Mouse (Mus musculus): ENCODE results near the gene Ggnbp2. TPM values are rescaled to one million over a fixed set of nuclear protein-coding genes. Genes with fewer than 3 reads are reported as not detected.
"Not testable (repeated sequence)": the region's sequence is repeated elsewhere in the genome, so short reads cannot be mapped to it uniquely, and the experiment has no call there.

Ggnbp2 gene
- polyA plus RNA-seq, 1 experiment, result 25.4 TPM

GRCm38 (mm10) chr11:84880465-84880961 lies 9.9 kb upstream of the Ggnbp2 start:
- peak overlapping the region; percentile 83 for H3K4me3 ChIP-seq (ENCODE audit: extremely low read depth, insufficient read depth, insufficient read length)
- H3K27me3 ChIP-seq (ENCODE audit: control insufficient read depth, insufficient read depth, low read length), result no peaks in the 10 kb centered on the region
- WGBS, result under 1% methylated on average over 24 of the region's 24 CpGs
- H3K4me1 ChIP-seq (ENCODE audit: control insufficient read depth, insufficient read depth, insufficient read length), result peaks cover 5% of the 10 kb centered on the region; the same call in 1 of the 2 replicates
- peaks cover 2% of the 10 kb centered on the region for H3K36me3 ChIP-seq (ENCODE audit: control insufficient read depth, insufficient read depth, low read length)
- no peak for TF ChIP-seq POLR2A (IDR thresholded peaks at IDR 0.05; ENCODE audit: low read depth, low read length)
- TF ChIP-seq CTCF (IDR thresholded peaks at IDR 0.05; ENCODE audit: extremely low read depth, insufficient read depth, insufficient read length, insufficient replicate concordance), result peak; percentile 21; the same call in 1 of the 2 replicates
- peak; percentile 4 to 23 for DNase-seq (ENCODE audit: low read depth in 1 of 2, low spot score in 2 of 2)
- no peak overlapping the region for H3K27ac ChIP-seq (ENCODE audit: insufficient read depth, low read length)

- TF ChIP-seq POLR2A (IDR thresholded peaks at IDR 0.05; ENCODE audit: low read depth, low read length), result peak; percentile 64
- peak; percentile 26; the same call in 1 of the 2 replicates for TF ChIP-seq CTCF (IDR thresholded peaks at IDR 0.05; ENCODE audit: extremely low read depth, insufficient read depth, insufficient read length, insufficient replicate concordance)
- DNase-seq (ENCODE audit: low read depth in 1 of 2, low spot score in 2 of 2), result peak; percentile 47 to 78
Observed at GRCm38 (mm10) chr11:84879772-84880464, 9.3 kb upstream of the Ggnbp2 start, which contains the start of the genes Myo19 and Pigw. Gene Myo19 (plus strand): TSS chr11:84880148. Gene Pigw (minus strand): TSS chr11:84880285.

GRCm38 (mm10) chr11:84879007-84879771 lies 8.6 kb upstream of the Ggnbp2 start:
- DNase-seq (ENCODE audit: low read depth in 1 of 2, low spot score in 2 of 2), result peak in 1 of 2 experiments; percentile 8
- Histone ChIP-seq H3K36me3 (ENCODE audit: control insufficient read depth, insufficient read depth, low read length) (peaks cover 2% of the 10 kb centered on the region), H3K27ac (ENCODE audit: insufficient read depth, low read length) (peak overlapping the region; percentile 74), H3K4me1 (ENCODE audit: control insufficient read depth, insufficient read depth, insufficient read length) (peaks cover 5% of the 10 kb centered on the region; the same call in 1 of the 2 replicates), H3K27me3 (ENCODE audit: control insufficient read depth, insufficient read depth, low read length) (no peaks in the 10 kb centered on the region), H3K4me3 (ENCODE audit: extremely low read depth, insufficient read depth, insufficient read length) (peak overlapping the region; percentile 83)
- 9% methylated on average over 7 of the region's 7 CpGs for WGBS
- TF ChIP-seq POLR2A (IDR thresholded peaks at IDR 0.05; ENCODE audit: low read depth, low read length), result no peak
- TF ChIP-seq CTCF (IDR thresholded peaks at IDR 0.05; ENCODE audit: extremely low read depth, insufficient read depth, insufficient read length, insufficient replicate concordance), result no peak

More at GRCm38 (mm10) chr11:84879772-84880464, 9.3 kb upstream of the Ggnbp2 start, which contains the start of the genes Myo19 and Pigw:
- no peaks in the 10 kb centered on the region for H3K27me3 ChIP-seq (ENCODE audit: control insufficient read depth, insufficient read depth, low read length)
- peak within 1 kb of the TSS; percentile 83 for H3K4me3 ChIP-seq (ENCODE audit: extremely low read depth, insufficient read depth, insufficient read length)
- H3K27ac ChIP-seq (ENCODE audit: insufficient read depth, low read length), result peak within 1 kb of the TSS; percentile 74
- WGBS, result under 1% methylated on average over 79 of the region's 81 CpGs
- H3K36me3 ChIP-seq (ENCODE audit: control insufficient read depth, insufficient read depth, low read length), result peaks cover 2% of the 10 kb centered on the region
- peaks cover 5% of the 10 kb centered on the region; the same call in 1 of the 2 replicates for H3K4me1 ChIP-seq (ENCODE audit: control insufficient read depth, insufficient read depth, insufficient read length)

- H3K4me1 ChIP-seq (ENCODE audit: control insufficient read depth, insufficient read depth, insufficient read length); H3K36me3 ChIP-seq (ENCODE audit: control insufficient read depth, insufficient read depth, low read length); H3K27ac ChIP-seq (ENCODE audit: insufficient read depth, low read length); DNase-seq (ENCODE audit: low read depth in 1 of 2, low spot score in 2 of 2); H3K27me3 ChIP-seq (ENCODE audit: control insufficient read depth, insufficient read depth, low read length); H3K4me3 ChIP-seq (ENCODE audit: extremely low read depth, insufficient read depth, insufficient read length): not testable (repeated sequence)
- WGBS, result 44% methylated on average over 1 of the region's 1 CpGs
Observed at GRCm38 (mm10) chr11:84876020-84876419, 5.4 kb upstream of the Ggnbp2 start.

GRCm38 (mm10) chr11:84873042-84873833 lies 2.6 kb upstream of the Ggnbp2 start:
- WGBS, result 74% methylated on average over 1 of the region's 1 CpGs
- TF ChIP-seq CTCF (IDR thresholded peaks at IDR 0.05; ENCODE audit: extremely low read depth, insufficient read depth, insufficient read length, insufficient replicate concordance) (no peak), POLR2A (IDR thresholded peaks at IDR 0.05; ENCODE audit: low read depth, low read length) (no peak)
- Histone ChIP-seq H3K27me3 (ENCODE audit: control insufficient read depth, insufficient read depth, low read length) (no peaks in the 10 kb centered on the region), H3K4me3 (ENCODE audit: extremely low read depth, insufficient read depth, insufficient read length) (no peak overlapping the region), H3K4me1 (ENCODE audit: control insufficient read depth, insufficient read depth, insufficient read length) (0 out of 2 replicates have a peak, but pooled peaks cover 1% of the 10 kb centered on the region), H3K36me3 (ENCODE audit: control insufficient read depth, insufficient read depth, low read length) (peaks cover 2% of the 10 kb centered on the region), H3K27ac (ENCODE audit: insufficient read depth, low read length) (no peak overlapping the region)
- DNase-seq (ENCODE audit: low read depth in 1 of 2, low spot score in 2 of 2), result no peak

- peaks cover 1% of the 10 kb centered on the region; the same call in 1 of the 2 replicates for H3K36me3 ChIP-seq (ENCODE audit: control insufficient read depth, insufficient read depth, low read length)
- H3K27me3 ChIP-seq (ENCODE audit: control insufficient read depth, insufficient read depth, low read length), result no peaks in the 10 kb centered on the region
- H3K4me1 ChIP-seq (ENCODE audit: control insufficient read depth, insufficient read depth, insufficient read length), result peaks cover 3% of the 10 kb centered on the region; the same call in 1 of the 2 replicates
- 59% methylated on average over 4 of the region's 4 CpGs for WGBS
- peak overlapping the region; percentile 98 for H3K27ac ChIP-seq (ENCODE audit: insufficient read depth, low read length)
- no peak for TF ChIP-seq CTCF (IDR thresholded peaks at IDR 0.05; ENCODE audit: extremely low read depth, insufficient read depth, insufficient read length, insufficient replicate concordance)
- no peak for TF ChIP-seq POLR2A (IDR thresholded peaks at IDR 0.05; ENCODE audit: low read depth, low read length)
- DNase-seq (ENCODE audit: low read depth in 1 of 2, low spot score in 2 of 2), result no peak
- H3K4me3 ChIP-seq (ENCODE audit: extremely low read depth, insufficient read depth, insufficient read length), result peak overlapping the region; percentile 83
Observed at GRCm38 (mm10) chr11:84871548-84872069, 992 bp upstream of the Ggnbp2 start.
